Mouse (Mus musculus) A20 (cell line): ENCODE measurements at regions not wholly inside any gene's neighbourhood (a gene's known extent, or its start where the extent isn't known, plus 50 kb on each side); places are given as distances from the start of the nearest gene placed in this dataset.

Experiments used
- DNase-seq: peaks from one replicate; pipeline ENCODE4 v3.0.0-alpha.2; 2011; ENCODE audit warnings: low read depth, low spot score

DNA sequence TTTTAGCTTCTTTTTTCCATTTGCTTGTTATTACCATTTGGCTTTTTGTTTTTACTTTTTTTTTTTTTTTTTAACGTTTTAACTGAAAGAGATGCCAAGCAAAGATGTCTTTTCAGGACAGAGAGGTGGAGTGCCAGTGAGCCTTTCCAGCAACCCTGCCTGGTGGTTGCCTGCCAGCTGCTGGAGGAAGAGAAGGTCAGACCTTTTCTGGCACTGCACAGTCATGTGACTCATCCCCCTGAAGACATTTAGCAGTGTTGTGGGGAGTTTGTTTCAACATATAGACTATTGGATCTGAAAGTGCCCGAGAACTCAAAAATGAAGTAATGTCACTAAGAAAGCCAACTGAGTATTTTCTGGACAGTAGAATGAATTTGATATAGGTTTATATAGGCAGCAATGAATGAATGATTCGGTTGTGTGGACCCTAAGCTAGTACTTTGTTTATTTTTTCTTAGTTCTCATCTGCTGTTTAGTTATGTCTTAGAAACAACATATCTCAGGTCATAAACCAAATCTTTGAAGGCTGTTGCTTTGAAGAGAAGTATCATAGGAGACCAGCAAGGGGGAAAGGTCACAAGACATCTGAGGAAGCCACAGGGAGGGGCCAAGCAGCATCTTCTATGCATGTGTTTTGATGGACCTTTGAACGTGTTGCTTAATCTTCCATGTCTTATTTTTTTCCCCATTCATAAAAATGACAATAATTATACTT is 604.2 kb downstream of the Ptprc start:
- DNase-seq = no peak

GRCm38 (mm10) chr1:137567526-137567925 is 607.3 kb upstream of the Nr5a2 start:
- DNase-seq = no peak

- no peak for DNase-seq
These were observed 605.4 kb upstream of the Nr5a2 start for GRCm38 (mm10) chr1:137565573-137566048.

GRCm38 (mm10) chr1:137561686-137562085 is 601.4 kb upstream of the Nr5a2 start:
- DNase-seq = no peak

GRCm38 (mm10) chr1:137560389-137561268 is 600.4 kb upstream of the Nr5a2 start:
- DNase-seq = no peak

DNA sequence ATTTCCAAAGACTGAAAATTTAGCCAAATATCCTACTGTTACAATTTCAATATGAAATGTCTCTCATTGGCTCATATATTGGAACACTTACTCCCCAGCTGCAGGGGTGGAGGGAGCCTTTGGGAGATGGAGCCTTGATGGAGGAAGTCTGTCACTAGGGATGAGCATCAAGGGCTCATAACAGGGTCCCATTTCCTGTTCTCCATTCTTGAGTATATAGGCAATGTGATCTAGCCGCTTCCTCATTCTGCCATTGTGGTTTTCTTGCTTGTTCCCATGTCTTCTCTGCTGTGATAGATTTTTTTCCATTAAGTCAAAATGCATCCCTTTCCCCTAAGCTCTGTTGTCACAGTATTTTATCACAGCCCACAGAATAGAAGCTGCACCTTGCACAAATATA is 589.4 kb upstream of the Nr5a2 start:
- DNase-seq = no peak

DNA sequence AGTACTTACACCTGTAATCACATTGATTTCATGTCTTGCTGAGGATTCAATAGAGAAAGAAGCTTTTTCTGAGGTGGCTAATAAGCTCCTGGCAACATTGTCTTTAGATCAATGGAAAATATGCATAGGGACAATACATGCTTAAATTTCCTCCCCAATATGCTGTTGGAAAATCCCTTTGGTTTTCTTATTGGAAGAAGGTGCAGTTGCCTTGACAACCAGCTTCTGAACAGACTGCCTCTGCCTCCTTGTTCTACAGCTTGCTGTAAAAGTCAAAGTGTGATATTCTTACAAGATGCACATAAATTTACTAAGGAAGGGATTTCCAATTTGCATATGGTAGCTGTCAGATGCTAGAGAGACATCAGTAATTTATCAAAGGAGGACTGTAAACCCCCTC is 585.4 kb upstream of the Nr5a2 start:
- DNase-seq = no peak

GRCm38 (mm10) chr1:137543828-137544227 is 583.6 kb upstream of the Nr5a2 start:
- DNase-seq = no peak

GRCm38 (mm10) chr1:137541453-137541852 is 581.2 kb upstream of the Nr5a2 start:
- DNase-seq = no peak

DNA sequence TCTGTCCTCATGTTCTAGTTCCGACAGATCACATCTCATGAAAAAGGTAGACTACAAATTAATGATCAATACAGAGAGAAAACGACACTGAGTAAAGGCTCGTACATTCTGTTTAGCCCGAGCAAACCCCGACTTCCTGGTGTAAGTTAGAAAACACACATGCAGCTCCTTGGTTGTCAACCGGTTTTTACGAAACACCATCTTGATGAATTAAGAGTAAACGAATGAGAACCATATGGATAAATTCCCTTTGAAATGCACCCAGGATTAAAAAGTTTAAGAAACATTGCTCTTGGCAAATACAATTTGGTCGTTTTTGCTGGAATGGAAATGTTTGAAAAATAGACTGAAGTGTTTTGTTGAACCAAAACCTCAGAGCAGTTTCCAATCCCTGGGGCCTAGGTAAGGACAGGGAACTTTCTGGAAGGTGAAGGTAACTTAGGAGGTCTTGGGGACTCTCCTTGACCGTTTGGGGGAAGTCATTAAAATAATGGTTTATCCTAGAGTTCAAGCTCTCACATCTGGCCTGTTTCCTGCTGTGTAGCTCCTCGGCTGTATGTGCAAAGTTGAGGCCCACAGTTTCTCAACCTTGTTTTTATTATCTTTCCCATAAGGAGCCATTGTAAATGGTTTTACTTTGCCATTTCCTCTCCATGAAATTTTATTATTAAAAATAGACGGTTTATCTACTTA is 579.3 kb upstream of the Nr5a2 start:
- DNase-seq = no peak

DNA sequence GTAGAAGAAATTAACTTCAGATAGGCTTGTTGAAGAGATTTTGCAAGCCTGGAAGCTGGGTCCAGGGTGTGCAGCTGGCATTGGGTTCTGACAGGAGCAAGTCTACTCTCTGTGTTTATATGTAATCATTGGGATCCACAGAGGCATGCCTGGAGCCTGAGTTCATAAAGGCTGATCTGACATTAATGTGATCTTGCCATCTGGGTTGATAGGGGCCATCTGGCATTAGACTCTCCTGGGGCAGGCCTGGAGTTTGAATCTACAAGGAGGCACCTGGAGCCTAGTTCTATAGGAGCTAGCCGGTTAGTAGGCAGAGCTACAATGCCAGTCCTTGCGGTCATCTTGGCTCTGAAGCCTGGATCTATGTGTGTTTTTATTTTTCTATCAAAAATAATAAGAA is 554.5 kb upstream of the Nr5a2 start:
- DNase-seq = no peak

- DNase-seq = no peak
These were observed 543.6 kb upstream of the Nr5a2 start for GRCm38 (mm10) chr1:137503704-137504422.

GRCm38 (mm10) chr1:137488226-137488625 is 528.0 kb upstream of the Nr5a2 start:
- no peak for DNase-seq

- no peak for DNase-seq
These were observed 518.2 kb upstream of the Nr5a2 start for GRCm38 (mm10) chr1:137478459-137478858.

- DNase-seq = no peak
These were observed 517.0 kb upstream of the Nr5a2 start for GRCm38 (mm10) chr1:137477239-137477638.

DNA sequence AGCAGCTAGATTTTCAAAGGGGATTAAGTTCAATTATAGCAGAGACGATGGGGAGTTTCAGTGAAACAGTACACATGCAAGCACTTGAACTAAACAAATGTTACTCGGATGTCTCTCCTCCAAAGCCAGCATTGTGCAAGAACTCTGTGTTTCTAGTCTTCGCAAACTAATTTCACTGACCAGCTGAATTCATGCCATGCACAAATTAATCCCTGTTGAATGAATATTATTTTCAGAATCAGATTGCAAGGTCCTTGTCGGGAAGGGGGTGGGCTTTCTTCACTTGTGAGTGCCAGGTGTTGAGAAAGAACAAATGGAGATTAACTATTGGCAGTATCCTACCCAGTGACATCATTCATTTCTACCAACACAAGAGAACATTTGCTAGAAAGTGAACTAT is 514.6 kb upstream of the Nr5a2 start:
- DNase-seq = no peak

GRCm38 (mm10) chr1:137473800-137474685 is 513.8 kb upstream of the Nr5a2 start:
- DNase-seq = no peak

DNA sequence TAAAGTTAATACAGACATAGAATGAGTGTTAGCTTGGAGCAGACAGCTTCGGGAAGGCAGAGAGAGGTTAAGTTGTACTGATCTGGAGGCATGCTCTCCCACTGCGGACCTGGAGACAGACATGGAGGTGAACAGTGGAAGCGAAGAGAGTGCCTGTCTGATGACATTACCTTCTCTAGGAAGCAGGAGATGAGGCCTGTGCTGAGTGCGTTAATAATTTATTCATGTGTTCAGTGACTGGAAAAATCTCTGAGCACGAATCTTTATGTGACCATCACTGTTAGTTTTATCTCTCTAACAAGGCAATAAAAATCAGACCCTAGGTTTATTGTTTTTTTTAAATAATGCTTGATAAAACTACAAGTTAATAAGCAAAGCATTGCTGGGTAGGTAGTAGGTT is 504.7 kb upstream of the Nr5a2 start:
- DNase-seq = no peak

GRCm38 (mm10) chr1:137461189-137461588 is 500.9 kb upstream of the Nr5a2 start:
- DNase-seq = no peak

DNA sequence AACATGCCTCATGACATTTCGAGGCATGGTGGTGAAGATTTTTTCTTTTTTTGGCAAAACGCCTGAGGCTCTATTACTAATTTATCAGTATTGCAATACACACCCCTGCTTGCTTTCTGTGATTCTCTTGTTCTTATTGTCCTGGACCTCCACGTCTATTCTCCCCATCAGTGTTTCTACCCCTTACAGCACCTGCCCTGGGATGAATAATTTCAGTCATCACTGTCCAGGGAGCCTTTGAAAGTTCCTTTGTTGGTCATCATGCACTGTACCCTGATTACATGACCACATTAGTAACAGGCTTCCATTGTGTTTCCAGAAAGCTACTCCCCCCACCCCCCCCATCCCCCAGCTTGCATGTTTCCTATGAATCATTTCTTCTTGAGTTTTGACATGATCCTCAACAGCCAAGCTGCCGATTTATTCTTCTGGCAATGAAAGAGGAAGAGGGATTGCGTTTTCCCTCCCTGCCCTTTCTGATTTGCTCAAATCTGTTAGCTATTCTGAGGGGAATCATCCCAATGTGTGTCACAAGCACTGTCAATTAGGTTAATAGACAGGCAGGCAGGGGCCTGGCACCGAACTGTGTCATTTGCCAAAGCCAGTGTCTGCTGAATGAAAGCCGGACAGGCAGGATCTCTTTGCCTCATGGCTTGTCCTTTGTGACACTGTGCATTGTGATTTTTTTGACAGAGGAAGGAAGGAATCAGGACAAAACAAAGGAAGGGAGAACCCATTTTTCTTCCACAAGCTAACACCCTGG is 493.4 kb upstream of the Nr5a2 start:
- no peak for DNase-seq
